In genomic region chr8:8487706-8488105, GRCm38 (mm10) we compare ENCODE assay signal across 10 mouse cellular contexts.
A peak's percentile ranks its signal among the peaks of the same experiment; 100 is the strongest.
DNase-seq lines count a peak whose midpoint lies in the region; ATAC-seq and TF ChIP-seq lines count a peak whose summit lies in the region.
"Had no signal": no experiment of that assay in that cellular context is flagged by ENCODE, and none has a peak within 500 bp of the region (broad histone marks: within the 10 kb centered on the region; RNA-seq: fewer than 3 reads in every experiment).

No protein-coding gene starts in this region.

- 8% methylated on average over 5 of the region's 5 CpGs for WGBS in forebrain, embryonic 16.5 days

- no peak overlapping the region for H3K4me3 ChIP-seq in layer of hippocampus, adult 2 months
- H3K4me3 ChIP-seq in forebrain, embryonic 16.5 days (replicated peaks; ENCODE audit: low read length) = no peak overlapping the region
- H3K4me3 ChIP-seq: liver, embryonic 13.5 days had no signal

- no peaks in the 10 kb centered on the region for H3K9me3 ChIP-seq in forebrain, embryonic 16.5 days (ENCODE audit: control insufficient read depth, low read length)
- H3K9me3 ChIP-seq: liver, embryonic 13.5 days had no signal

- DNase-seq in adrenal gland, adult 8-10 months = peak; percentile 23
- DNase-seq in adrenal gland, postnatal 14 days = no peak
- DNase-seq in layer of hippocampus, adult 2 months (ENCODE audit: low spot score in 2 of 2) = no peak
- no peak for DNase-seq in layer of hippocampus, postnatal 14 days (ENCODE audit: low spot score in 2 of 2)
- peak; percentile 20 for DNase-seq in adrenal gland, postnatal 25 days
- DNase-seq in urinary bladder, postnatal 10 days (ENCODE audit: low spot score) = no peak
- DNase-seq: cerebellum, adult 11-12 months; liver, embryonic 13.5 days had no signal

- 0 out of 2 replicates have a peak overlapping the region, but pooled peaks have one; percentile 1 for H3K27ac ChIP-seq in layer of hippocampus, adult 2 months
- no peak overlapping the region for H3K27ac ChIP-seq in forebrain, embryonic 16.5 days (ENCODE audit: low read length)
- H3K27ac ChIP-seq: liver, embryonic 13.5 days had no signal

- 0 out of 2 replicates have a peak overlapping the region, but pooled peaks have one; percentile 23 for H3K9ac ChIP-seq in forebrain, embryonic 16.5 days (replicated peaks; ENCODE audit: low read depth, low read length)
- H3K9ac ChIP-seq: liver, embryonic 13.5 days had no signal

- H3K4me1 ChIP-seq in forebrain, embryonic 16.5 days (replicated peaks; ENCODE audit: control insufficient read depth, insufficient read depth, low read length) = peaks cover 39% of the 10 kb centered on the region

- ATAC-seq in forebrain, embryonic 16.5 days = no peak
- ATAC-seq in cerebellum, adult (ENCODE audit: insufficient number of reproducible peaks, low FRiP score, low TSS enrichment) = no peak

- H3K36me3 ChIP-seq in forebrain, embryonic 16.5 days (ENCODE audit: control insufficient read depth, insufficient read depth) = no peaks in the 10 kb centered on the region
- H3K36me3 ChIP-seq: liver, embryonic 13.5 days had no signal

- no peak for TF ChIP-seq CTCF in layer of hippocampus, adult 2 months (conservative IDR thresholded peaks at IDR 0.05)

- no peaks in the 10 kb centered on the region for H3K27me3 ChIP-seq in forebrain, embryonic 16.5 days (replicated peaks; ENCODE audit: control insufficient read depth, insufficient read depth, low read length)

- H3K4me2 ChIP-seq in forebrain, embryonic 16.5 days (ENCODE audit: low read length) = no peak overlapping the region
- H3K4me2 ChIP-seq: liver, embryonic 13.5 days had no signal

Comparison
In these comparisons a context has a peak if more than half of its experiments do, and no peak if none do; other contexts are left out.
1. DNase-seq: peak in adrenal gland, adult 8-10 months (single experiment) and adrenal gland, postnatal 25 days (single experiment); none in adrenal gland, postnatal 14 days (single experiment), layer of hippocampus, adult 2 months (0 of 2), layer of hippocampus, postnatal 14 days (0 of 2) and urinary bladder, postnatal 10 days (single experiment).